Mouse (Mus musculus): Measurements from ENCODE around the gene Mrps6. TPM values are rescaled to one million over a fixed set of nuclear protein-coding genes. Genes with fewer than 3 reads are reported as not detected.
A peak's percentile ranks its signal among the peaks of the same experiment; 100 is the strongest.

The Mrps6 gene
- total RNA-seq (2021), result 10 to 100 TPM; 44.1 to 53.2 TPM

DNA sequence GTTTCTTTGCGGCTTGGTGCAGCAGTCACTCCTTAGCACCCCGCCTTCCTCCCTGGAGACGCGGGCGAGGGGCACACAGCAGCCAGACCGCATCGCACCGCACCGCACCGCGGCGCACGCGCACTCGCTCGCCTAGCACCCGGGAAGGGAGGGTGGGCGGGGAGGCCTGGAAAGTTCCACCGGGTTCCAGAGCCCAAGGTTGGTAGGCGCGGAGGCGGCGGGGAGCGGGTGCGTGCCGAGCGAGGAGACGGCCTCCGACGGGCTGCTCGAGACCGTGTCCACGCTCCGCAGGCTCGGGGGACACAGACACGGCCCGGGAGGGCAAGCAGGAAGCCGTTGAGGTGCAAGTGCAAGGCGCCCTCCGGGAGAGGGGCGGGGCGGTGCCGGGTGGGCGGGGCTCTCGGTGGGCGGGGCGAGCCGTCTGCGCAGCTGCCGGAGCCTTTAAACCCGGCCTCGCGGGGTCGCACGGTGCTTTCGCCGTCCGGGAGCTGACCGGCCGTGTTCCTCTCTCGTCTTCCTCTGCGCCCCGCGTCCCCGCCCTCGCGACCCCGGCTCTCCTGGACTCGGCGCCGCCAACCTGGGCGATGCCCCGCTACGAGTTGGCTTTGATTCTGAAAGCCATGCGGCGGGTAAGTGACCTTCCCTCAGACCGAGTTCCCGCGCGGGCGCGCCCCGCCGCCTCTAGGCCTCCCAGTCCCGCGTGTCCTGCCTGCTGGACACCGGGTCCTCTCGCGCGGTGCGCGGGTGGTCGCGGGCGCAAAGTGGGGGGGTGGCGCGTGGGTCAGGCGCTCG, at the start of gene Mrps6, which contains the start of the genes Gm49711 and Slc5a3:
Gene Mrps6, plus strand, starts transcription at position 419 of the 792 bp plus-strand sequence.
Gene Gm49711, plus strand, starts transcription at position 465 of the 792 bp plus-strand sequence.
Gene Slc5a3, plus strand, starts transcription at position 471 of the 792 bp plus-strand sequence.
- DNase-seq (ENCODE audit: low spot score in 2 of 2), result peak; percentile 89 to 93
- intact Hi-C loops (cut with DNase I), result loop anchor here (5.0 to 10.0 kb wide), 7 partner anchors 44 to 244 kb away; partner anchors contain the start of gene Smim11

DNA sequence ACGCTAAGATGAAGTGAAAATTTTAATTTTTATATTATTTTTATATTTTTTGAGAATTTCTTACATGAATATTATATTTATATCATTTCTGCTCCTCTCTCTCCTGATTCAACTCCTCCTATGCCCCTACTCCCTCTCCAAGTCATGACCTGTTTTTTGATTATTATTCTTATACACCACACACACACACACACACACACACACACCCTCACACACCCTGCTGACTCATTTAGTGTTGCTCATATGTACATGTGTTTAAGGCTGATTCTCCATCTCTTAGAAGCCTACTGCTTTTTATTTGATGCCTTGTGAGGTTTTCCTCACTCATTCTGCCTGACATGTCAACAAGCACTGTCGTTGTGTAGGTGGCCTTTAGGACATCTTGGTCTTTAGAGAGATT, 48.5 kb upstream of the Mrps6 start:
- intact Hi-C loops (cut with DNase I), result no loop called here
- DNase-seq (ENCODE audit: low spot score in 2 of 2), result no peak

DNA sequence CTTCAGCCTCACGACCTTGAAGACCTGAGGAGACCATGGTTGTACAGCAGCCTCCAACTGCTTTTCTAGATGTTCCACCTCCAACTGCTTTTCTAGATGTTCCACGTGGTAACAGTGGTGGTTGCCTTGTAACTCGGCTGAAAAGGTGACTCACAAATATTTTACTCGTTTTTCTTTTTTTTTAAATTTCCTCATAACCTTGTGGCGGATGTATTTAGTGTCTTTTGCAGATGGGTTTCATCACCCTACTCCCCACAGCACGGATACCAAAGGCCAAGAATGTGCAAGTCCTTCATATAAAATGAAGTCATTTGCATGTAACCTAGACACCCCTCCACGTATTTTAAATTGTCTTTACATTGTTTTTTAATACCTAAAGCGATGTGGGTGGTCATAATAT, 41.3 kb upstream of the Mrps6 start:
- intact Hi-C loops (cut with DNase I), result no loop called here
- no peak for DNase-seq (ENCODE audit: low spot score in 2 of 2)

DNA sequence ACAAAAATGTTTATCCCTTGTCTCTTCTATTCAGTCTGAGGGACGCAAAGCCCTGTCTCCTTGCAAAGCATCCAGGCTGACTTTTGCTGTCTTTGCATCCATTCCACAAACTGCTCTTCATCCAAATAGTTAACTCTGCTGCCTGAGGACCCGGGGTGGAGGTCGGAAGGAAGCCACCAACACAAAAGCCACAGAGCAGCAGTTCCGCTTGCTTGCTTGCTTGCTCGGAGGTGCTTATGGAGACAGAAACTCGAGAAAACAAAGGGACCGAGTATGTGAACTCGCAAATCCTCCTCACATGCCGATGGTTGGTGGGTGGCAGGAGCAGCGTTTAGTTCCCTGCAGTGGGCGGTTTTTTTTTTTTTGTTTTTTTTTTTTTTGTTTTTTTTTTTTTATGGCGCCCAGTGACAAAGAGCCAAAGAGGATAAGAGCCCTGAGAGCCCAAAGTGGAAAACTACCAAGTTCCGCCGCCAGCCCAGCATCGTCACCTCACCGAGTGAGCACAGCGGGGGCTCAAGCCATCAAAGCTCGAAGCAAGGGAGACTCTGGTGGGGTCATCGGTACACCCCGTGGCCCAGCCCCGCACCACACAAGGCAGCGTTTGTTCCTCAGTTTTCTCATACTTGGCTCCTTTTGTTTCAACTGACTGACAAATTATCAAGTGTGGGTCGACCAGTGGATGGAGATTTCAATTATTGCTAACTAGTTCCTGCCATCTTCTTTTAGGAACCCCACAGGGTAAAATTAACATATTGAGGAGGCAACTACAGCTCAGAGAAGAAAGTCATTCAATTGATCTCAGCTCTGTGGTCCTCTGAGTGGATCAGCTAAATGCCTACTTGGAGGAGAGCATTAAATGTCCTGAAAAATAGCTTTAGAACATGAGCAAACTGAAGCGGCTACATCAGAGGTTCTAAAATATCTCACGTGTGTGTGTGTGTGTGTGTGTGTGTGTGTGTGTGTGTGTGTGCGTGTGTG, 38.6 kb upstream of the Mrps6 start:
- peak; percentile 22 to 28 for DNase-seq (ENCODE audit: low spot score in 2 of 2)
- intact Hi-C loops (cut with DNase I), result no loop called here

DNA sequence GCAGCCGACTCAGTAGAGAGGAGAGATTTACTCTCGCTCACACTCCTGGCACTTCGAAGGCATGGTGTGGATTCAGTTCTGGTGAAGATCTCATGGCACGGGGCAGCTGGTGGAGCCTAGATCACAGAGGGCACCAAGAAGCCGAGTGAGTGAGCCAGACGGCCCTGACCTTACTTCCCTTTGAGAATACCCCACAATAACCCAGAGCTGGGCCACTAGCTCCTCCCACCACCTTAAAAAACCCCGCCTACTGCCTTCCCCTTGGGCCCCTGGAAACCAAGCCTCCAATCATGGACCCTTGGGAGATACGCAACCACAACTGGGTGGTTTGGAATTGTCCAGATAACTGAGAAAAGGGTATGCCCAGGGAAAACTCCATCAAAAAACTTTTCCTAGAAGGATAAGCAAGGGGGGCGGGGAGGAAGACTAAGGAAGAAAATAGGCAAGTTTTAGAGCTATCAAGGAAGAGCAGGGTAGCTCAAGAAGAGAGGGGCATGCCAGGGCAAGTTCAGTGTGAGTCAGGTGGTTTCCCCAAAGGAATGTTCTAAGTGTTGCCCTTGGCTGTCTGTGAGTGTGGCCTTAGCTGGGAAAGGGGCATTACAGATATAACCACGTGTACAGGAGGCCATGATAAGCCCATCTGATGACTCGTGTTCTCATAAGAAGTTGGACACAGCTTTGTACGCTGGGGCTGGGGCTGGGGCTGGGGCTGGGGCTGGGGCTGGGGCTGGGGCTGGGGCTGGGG, 36.2 kb upstream of the Mrps6 start:
- intact Hi-C loops (cut with DNase I), result no loop called here
- DNase-seq (ENCODE audit: low spot score in 2 of 2), result no peak

DNA sequence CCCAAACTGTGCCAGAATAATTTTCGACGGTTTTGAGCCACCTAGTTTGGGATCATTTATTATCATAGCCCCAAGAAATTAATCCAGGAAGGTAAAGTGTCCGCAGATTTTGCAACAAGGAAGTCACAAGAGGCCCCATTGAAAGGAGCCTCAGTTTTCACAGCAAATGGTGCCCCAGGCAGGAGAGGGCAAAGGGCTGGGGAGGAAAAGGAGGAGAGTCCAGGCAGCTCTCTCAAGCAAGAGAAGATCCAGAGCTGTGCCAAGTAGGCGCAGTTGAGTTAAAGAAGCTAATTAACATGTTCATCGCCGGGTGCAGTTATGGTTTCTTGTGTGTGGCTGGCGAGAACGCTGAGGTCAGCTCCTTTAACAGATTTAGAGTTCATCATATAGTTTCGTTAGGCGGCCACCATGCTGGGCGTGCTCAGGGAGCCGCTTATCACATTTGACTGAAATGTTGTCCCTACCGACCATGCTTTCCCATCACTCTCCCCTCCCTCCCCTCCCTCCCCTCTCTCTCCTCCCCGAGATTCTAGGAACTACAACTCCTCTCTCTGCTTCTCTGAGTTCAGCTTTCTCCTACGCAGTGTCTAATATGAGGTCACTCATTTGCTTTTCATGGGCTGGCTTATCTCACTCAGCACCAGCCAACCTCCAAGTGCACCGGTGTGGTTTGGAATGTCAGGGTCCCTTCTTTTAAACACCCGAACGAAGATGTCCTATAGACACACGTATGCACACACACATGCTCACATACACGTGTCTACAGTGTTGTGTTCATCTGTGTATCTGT, 35.4 kb upstream of the Mrps6 start:
- intact Hi-C loops (cut with DNase I), result no loop called here

DNA sequence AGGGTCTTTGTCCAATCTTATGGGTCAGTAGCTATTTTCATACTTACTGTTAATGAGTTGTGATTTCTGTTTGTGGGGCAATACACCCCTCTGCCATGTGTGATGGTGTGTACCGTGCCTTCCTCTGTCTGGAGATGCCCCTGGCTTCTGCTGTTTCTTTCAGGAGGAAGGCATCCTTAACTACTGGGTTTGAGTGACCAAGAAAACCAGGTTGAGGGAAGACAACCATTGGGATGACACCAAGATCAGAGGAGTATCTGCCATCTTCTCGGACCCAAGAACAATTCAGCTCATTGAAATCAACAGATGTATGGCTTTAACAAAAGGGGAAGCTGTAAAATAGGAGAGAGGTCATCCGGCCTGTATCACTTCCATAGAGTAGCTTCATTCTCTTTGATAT, 24.8 kb upstream of the Mrps6 start:
- DNase-seq (ENCODE audit: low spot score in 2 of 2), result no peak
- intact Hi-C loops (cut with DNase I), result no loop called here

More for the DNA sequence above, 35.4 kb upstream of the Mrps6 start:
- no peak for DNase-seq (ENCODE audit: low spot score in 2 of 2)

DNA sequence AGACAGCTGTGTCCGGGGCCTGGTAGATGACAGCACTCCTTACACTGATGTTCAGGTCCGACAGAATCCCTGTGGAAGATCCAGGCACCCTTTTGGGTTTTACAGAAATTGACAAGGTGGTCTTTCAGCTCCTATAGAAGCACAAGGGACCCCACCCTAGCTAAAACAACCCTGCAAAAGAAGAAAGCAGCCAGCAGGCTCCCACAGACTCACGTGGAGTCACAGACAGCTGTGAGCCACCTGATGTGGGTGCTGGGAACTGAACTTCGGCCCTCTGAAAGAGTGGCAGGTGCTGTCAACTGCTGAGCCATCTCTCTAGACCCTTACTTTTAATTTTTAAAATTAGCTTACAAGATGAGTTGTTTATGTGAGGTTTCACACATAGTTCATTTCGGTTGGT, 23.4 kb upstream of the Mrps6 start:
- intact Hi-C loops (cut with DNase I), result no loop called here

DNA sequence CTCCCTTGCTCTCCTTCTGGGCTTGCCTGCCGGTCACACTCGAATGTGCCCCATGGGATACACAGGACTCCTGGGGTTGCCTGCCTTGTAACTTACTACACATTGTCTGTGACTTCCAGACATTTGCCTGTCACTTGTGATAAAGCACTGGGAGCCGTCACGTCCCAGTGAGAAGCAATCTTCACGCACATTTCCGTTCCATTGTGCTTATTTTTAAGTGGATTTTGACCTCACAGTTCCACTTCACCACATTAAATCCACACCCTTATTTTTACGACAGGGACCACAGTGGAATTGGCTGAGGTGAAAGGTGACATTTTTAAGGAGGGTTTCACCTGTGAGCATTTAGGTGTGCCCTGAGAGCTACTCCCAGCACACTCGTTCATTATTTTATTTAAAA, 21.4 kb upstream of the Mrps6 start:
- no peak for DNase-seq (ENCODE audit: low spot score in 2 of 2)
- intact Hi-C loops (cut with DNase I), result no loop called here

More for the DNA sequence above, 23.4 kb upstream of the Mrps6 start:
- no peak for DNase-seq (ENCODE audit: low spot score in 2 of 2)

DNA sequence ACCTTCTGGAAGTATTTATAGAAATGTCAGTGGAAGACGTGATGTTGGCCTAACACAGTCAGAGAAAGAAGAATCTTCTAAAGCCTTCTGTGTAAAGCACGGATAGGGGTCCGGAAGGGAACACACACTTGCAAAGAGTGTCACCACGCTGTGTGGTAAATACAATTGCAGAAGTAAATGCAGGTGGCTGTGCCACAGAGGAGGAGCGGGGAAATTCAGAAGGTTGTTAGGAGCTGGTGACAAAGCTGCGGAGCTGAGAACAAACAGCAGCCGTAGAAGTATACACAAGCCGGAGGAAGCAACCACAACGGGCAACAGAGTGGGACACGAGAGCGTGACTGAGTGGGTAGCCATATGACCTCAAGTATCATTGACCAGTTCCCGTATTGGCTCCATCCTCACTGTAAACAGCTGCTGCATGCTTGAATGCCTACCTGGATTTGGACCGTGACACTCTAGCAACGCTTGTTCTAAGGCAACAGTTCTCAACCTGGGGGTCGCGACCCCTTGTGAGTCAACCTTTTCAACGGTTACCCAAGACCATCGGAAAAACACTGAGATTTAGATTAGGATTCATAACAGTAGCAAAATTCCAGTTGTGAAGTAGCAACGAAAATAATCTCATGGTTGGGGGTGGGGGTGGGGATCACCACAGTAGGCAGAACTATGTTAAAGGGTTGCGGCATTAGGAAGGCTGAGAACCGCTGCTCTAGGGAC, 20.0 kb upstream of the Mrps6 start:
- intact Hi-C loops (cut with DNase I), result no loop called here
- no peak for DNase-seq (ENCODE audit: low spot score in 2 of 2)

DNA sequence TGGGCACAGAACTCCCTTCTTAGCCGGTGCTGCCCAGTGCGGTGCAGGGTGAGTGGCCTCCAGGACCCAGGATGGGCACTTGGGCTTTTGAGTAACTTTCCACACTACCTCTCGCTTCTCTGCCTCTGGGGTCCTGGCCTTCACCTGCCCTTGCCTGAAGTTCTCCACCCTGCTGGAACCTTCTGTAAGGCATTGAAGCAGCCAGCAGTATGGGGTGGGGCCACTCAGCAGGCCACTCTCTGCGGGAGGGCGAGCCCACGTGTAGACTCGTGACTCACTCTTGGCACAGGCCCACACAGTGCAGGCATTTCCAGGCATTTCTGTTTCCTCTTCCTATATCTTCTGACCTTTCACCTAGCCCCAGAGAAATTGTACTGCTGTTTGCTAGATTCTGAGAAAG, 18.6 kb upstream of the Mrps6 start:
- DNase-seq (ENCODE audit: low spot score in 2 of 2), result no peak

DNA sequence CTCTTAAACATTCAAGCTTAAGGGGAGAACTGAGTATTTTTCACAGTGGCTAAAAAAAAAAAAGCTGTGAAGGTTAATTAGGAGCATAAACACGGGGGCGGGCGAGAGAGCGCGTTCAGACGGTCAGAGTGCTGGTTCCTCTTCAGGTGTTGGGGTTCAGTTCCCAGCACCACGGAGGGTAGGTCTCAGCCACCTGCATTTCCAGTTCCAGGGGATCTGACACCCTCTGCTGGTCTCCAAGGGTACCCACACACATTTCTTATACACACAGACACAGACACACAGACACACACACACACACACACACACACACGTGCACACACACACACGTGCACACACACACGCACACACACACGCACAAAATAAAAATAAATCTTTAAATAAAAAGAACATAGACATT, 18.1 kb upstream of the Mrps6 start:
- no peak for DNase-seq (ENCODE audit: low spot score in 2 of 2)
- intact Hi-C loops (cut with DNase I), result no loop called here

More for the DNA sequence above, 18.6 kb upstream of the Mrps6 start:
- intact Hi-C loops (cut with DNase I), result no loop called here

DNA sequence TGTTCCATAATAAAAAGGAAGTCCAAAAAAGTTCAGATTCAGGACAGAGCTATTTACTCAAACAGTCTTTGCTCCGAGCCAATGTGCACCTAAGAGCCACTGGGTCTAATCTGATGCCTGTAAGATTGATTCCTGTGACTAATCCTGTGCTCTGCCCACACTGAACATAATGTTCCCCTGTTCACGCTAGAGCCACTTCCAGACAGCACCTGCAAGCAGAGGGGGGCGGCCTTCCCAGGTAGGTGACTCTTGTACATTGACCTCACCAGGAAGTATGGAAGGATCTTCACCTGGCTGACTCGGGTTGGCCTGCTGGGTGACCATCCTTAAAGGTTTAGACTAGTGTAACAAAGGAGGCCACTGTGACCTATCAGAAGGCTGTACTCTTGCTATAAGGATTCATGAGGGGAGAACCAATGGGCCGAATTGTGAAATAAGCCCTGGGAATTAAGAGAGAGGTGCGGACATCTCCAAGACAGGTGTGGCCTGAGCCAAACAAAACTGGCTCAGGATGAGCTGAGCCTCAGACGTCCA, 6.2 kb upstream of the Mrps6 start:
- intact Hi-C loops (cut with DNase I), result loop anchor here (10.0 kb wide), 1 partner anchor 87 kb away; no protein-coding TSS in a partner anchor
- DNase-seq (ENCODE audit: low spot score in 2 of 2), result no peak

DNA sequence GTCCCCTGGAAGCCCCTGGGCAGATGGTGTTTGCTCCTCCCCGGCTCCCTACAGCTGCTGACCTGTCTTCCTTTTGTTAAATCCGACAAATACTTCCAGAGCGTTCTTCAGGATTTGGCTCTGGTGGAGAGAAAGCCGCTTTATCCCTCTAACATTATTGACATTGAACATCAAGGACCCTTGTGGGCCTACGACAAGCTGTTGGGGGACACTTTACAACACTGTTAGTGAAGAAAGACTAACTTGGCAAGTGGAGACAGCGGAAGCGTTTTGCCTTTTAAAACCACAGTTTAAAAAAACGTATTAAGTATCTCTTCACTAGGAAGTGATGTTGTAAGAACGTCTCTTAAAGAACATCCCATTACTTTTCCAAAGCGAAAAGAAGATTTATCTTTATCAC, 5.5 kb upstream of the Mrps6 start:
- intact Hi-C loops (cut with DNase I), result loop anchor here (10.0 kb wide), 1 partner anchor 88 kb away; no protein-coding TSS in a partner anchor
- DNase-seq (ENCODE audit: low spot score in 2 of 2), result no peak

DNA sequence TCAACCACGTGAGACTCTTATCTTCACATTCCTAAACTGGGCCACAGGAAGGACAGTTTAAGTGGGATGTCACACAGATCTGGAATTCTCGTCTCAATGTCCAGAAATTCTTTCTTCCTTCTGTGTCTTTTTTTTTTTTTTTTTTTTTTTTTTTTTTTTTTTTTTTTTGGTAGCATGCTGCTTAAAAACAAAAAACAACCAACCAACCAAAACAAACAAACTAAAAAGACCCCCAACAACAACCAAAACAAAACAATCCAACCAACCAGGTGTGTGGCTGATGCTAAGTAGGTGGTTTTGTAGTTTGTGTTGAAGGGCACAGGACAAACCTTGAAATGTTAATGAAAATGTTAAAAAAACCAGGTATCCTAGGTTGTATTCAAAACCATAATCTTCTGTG, 1.4 kb upstream of the Mrps6 start:
- no peak for DNase-seq (ENCODE audit: low spot score in 2 of 2)
- intact Hi-C loops (cut with DNase I), result loop anchor here (5.0 to 10.0 kb wide), 7 partner anchors 46 to 246 kb away; partner anchors contain the start of gene Smim11

DNA sequence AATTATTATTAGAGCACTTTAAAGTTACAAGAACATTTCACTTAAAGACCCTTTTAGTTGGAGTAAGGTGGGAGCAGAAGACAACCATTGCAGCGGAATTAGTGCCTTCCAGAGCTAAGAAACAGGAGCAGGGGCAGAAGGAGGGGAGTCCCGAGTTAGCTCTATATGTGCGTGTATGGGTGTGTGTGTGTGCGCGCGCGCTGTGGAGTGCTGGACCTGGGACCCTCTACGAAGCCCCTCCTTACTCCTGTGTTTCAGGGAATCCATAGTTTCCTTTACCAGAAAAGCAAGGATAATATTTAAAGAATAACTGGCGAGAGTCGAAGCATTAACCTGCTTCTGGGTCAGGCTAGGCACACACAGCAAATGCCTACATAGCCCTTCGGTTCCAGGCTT, 616 bp upstream of the Mrps6 start:
- no peak for DNase-seq (ENCODE audit: low spot score in 2 of 2)
- intact Hi-C loops (cut with DNase I), result loop anchor here (5.0 to 10.0 kb wide), 7 partner anchors 45 to 245 kb away; partner anchors contain the start of gene Smim11
